Mouse (Mus musculus) gastrocnemius, postnatal 4 days (tissue): ENCODE measurements at regions not wholly inside any gene's neighbourhood (a gene's known extent, or its start where the extent isn't known, plus 50 kb on each side); places are given as distances from the start of the nearest gene placed in this dataset.
"Not testable (repeated sequence)": the region's sequence is repeated elsewhere in the genome, so short reads cannot be mapped to it uniquely, and the experiment has no call there.

ENCODE experiments used
- DNase-seq, 2 experiments: peaks; one replicate each; pipeline ENCODE4 v3.0.0; 2021 to 2022; ENCODE audit warnings: low spot score in 2 of 2, mixed read lengths in 2 of 2

- no peak for DNase-seq
Measured at GRCm38 (mm10) chr2:63706643-63707042, 391.2 kb downstream of the Fign start.

GRCm38 (mm10) chr2:63706183-63706582 lies 391.7 kb downstream of the Fign start:
- no peak for DNase-seq

GRCm38 (mm10) chr2:63702333-63703096 lies 395.3 kb downstream of the Fign start:
- DNase-seq = peak; percentile 33 to 60

- DNase-seq = no peak
Measured at GRCm38 (mm10) chr2:63701861-63702260, 396.0 kb downstream of the Fign start.

GRCm38 (mm10) chr2:63700255-63700654 lies 397.6 kb downstream of the Fign start:
- DNase-seq = no peak

- no peak for DNase-seq
Measured at GRCm38 (mm10) chr2:63669700-63670099, 428.1 kb downstream of the Fign start.

- no peak for DNase-seq
Measured at GRCm38 (mm10) chr2:63668784-63669183, 429.1 kb downstream of the Fign start.

GRCm38 (mm10) chr2:63659947-63660346 lies 437.9 kb downstream of the Fign start:
- DNase-seq = not testable (repeated sequence)
